Mouse (Mus musculus) bone marrow macrophage, adult 2 months (primary cell): ENCODE results near the gene Clptm1.

ENCODE experiments used
- CTCF ChIP-seq: IDR thresholded peaks from 2 replicates; pipeline ENCODE4 v1.5.1; 2012; ENCODE audit warnings: low read depth, mild to moderate bottlenecking, low read length, moderate library complexity
- POLR2A ChIP-seq: IDR thresholded peaks from 2 replicates; pipeline ENCODE4 v1.6.1; 2012; ENCODE audit warnings: mild to moderate bottlenecking, low read depth, low read length, borderline replicate concordance

DNA sequence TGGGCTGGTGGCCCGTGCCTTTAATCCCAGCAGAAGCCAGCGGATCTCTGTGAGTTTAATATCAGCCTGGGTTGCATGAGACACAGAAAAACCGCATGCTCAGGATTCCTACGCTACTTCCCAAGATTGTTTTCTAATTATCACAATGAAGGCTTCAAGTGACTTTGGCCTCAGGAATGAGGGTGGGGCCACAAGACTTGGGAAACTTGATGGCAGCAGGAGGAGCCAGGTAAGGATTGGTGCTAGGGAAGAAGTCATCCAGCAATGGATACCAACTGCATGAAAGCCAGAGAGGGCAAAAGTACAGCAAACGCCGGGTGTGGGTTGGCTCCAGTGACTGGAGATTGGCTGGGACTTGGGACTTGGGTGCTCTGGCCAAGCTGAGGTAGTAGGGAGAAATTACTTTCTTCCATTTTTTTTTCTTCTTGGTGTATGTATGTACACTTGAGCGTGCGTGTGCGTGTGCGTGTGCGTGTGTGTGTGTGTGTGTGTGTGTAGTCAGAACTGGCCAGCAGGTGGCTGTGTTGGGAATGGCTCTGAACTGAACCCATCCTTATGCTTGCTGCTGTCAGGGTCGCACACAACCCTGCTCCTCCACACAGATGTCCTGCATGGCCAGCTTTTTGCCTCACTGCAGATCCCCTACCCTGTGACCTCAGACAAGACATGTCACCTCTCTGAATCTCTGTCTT is 55.0 kb downstream of the Clptm1 start:
- TF ChIP-seq CTCF, result no peak
- TF ChIP-seq POLR2A, result no peak
